Mouse (Mus musculus) right cerebral cortex, postnatal 36 days (tissue): ENCODE data around the gene Cul4b.
A peak's percentile ranks its signal among the peaks of the same experiment; 100 is the strongest.
"Not testable (repeated sequence)": the region's sequence is repeated elsewhere in the genome, so short reads cannot be mapped to it uniquely, and the experiment has no call there.

Experiments used
- DNase-seq, 2 experiments: peaks; one replicate each; pipeline ENCODE4 v3.0.0; 2022; ENCODE audit warnings: low spot score in 2 of 2, mixed read lengths in 1 of 2

Gene Cul4b

DNA sequence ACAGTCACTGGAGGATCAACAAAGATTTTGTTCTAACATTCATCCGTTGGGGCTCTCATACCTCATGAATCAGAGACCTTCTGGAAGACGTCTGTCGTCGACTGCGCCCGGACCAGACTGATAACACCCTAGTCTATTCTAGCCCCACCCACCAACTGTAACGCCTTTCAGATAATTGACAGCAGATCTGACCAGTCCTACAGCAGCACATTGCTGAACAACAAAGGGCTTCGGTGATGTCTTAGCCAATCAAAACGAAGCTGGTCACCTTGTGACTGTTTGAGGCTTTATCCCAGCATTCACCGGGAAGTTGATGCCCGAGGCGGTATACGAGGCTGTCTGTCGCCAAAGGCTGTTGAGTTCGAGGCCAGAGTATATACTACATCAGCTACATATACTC is at the start of gene Cul4b:
Cul4b (minus strand) TSS at position 119 of the 400 bp plus-strand sequence.
- no peak for DNase-seq

DNA sequence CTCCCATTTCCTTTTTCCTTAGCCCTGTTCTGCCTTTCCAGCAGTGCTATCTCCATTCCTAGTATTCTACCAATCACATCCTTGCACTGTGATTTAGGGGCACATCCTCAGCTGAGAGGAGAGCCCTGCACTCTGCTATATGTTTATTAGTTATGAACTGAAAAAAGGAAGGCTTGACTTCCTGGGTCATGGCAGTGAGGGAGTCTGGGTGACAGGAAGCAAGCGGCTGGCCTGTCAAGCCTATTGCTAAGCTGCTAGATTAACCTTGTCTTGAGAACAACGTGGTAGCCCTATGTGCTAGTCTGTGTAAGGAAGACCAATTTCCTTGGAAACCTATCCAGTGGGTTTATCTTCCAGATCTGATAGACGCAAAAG is 25.0 kb upstream of the Cul4b start:
- peak; percentile 2 to 3 for DNase-seq

DNA sequence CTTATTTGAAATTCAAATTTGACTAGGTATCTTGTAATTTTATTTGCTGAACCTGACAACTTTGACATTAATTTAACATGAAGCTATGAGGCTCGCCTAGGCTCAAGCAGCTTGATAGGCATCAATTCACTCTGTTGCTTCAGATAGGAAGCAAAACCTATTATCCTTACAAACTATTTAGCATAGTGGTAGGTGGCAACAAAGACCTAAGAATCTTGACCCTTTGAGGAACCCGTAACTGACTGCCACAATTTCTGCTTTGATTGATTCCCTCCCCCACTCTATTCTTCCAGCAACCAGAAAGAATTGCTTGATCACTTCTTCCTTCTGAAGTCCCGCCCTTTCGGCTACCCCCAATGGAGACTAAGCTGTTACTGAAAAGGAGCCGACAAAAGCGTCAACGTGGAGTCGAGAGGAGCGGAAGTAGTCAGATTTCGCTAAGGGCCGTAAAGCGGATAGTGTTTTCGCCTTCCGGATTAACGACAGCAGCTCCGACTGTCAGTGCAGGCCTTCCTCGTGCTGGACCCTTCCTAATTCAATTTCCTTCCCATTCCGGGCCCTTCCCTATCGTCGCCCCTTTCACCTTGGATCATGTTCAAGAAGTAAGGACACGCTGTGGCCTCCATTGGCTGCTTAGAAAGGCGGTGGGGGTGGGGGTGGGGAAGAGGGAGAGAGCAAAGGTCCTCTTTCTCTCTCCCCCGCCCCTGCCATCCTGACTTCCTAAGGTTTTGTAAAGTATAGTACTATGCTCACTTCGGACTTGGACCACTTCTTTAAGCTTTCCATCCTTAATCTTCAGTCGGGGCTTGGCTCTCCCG is 24.4 kb upstream of the Cul4b start, which contains the start of gene Mcts1:
Mcts1 (plus strand) TSS at position 402 of the 818 bp plus-strand sequence.
- DNase-seq, result peak; percentile 63 to 83

DNA sequence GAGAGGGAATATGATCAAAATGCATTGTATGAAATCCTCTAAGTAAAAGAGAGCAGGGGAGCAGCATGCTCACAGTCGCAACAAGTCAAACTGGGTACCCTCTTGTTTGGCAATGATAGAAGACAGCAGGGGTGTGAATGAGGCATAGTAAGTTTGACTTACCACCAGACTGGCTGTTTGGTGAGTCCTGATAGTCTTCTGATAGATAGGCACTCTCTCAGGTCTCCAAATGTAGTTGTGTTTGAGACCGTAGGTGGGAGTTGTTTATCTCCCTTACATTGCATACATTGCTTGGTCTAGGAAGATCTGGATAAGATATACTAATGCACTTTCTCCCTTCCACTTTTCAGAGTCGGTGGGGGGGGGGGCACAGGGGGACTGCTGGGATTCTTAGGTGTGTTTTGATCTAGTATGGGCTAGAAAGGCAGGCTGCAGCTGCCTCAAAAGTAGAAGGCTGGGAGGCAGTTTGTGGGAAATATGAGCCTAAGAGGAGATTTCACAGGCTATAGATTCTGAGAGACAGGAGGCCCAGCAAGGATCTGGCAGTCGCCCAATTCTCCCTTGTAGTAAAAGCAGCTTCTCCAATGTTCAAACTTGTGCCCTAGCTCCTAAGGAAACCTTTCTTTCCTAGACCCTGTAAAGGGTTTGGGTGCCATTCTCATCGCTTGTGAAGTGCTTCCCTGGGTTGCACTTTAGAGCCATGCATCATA is 17.3 kb upstream of the Cul4b start:
- no peak for DNase-seq

DNA sequence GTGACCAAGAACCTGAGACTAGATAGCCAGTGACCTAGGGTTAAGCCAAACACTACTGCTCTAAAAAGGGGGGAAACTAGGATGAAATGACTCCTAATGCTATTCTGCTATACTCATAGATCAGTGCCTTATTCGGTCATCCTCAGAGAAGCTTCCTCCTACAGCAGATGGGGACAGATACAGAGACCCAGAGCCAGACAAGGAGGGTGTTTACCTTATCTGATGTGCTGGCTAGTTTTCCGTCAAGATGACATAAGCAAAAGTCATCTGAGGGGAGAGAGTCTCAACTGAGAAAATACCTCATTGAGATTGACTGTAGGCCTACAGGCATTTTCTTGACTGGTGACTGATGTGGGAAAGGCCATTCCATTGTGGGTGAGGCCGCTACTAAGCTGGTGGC is 15.8 kb upstream of the Cul4b start:
- DNase-seq, result no peak

DNA sequence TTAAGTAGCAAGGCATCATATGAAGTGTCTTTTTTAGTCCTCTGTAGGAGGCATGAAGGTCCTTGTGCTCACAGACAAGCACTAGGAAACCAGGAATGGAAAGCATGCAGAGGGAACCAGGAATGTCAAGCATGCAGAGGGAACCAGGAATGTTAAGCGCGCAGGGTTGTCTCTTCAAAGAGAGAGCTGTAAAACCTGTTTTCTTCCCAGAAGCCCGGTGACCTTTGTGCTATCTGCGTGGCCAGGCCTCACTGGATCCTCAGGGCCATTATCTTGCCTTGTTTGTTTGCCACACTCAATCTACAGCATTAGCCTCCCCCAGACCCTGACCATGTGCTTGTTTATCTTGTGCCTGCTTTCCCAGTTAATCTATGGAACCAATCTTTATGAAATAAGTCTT is 13.8 kb upstream of the Cul4b start:
- DNase-seq, result no peak

DNA sequence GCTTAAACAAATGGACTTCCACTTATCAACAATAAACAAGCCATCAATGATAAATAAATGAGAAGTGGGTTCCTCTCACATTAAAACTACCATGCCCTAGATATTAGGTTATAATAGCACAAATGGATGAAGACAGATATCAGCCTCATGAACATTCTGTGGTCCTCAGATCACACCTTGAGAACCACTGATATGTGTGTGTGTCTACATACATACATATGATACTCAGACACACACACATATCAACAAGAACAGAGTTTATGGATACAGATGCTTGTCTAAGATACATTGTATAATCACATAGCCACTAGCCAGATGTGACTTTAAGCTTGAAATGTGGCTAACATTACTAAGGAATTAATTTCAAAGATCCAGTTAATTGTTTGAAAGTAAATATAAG is 7.3 kb upstream of the Cul4b start:
- no peak for DNase-seq

DNA sequence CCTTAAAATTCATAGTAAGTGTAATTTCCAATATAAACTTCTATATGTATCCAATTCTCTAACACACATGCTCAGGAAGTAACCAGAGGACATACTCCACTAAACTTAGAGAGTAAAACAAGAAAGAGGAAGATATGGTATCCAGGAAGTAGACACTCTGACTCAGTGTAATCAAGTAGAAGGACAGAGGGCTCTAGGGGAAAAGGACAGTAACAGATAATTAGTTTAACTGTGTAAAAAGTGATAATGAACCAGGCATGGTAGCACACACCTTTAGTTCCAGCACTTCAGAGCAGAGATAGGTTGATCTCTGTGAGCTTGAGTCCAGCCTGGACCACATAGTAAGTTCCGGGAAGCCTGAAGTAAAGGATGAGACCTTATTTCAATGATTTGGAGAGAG is 5.1 kb upstream of the Cul4b start:
- no peak for DNase-seq

DNA sequence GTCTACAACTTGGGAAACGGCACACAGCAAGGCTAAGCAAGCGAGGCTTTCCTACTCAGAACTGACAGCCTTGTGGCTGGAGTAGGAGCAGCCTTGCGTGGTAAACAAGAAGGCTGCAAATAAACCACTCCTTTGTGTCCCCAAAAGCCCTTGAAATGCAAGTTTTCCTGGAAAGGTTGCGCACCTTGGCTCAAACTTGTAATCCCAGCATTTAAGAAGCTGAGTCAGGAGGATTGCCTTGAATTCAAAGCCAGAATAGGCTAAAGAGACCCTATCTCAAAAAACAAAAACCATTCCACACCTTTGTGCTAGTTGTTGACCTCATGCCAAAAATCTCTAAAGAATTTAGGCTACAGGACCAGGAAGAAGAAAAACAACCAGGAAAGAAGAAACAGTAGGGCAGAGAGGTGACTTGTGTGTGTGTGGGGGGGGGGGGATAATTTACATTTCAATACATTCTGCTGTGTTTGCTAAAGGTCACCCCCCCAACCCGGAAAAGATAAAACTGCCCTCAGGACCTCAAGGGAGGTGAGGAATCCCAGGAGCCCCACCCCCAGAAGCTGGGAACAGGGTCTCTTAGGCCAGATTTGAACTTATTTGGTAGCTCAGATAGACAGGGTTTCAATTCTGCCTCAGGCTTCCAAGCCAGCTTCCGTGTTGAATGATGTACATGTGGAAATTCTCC is 9.3 kb downstream of the Cul4b start:
- DNase-seq, result no peak

DNA sequence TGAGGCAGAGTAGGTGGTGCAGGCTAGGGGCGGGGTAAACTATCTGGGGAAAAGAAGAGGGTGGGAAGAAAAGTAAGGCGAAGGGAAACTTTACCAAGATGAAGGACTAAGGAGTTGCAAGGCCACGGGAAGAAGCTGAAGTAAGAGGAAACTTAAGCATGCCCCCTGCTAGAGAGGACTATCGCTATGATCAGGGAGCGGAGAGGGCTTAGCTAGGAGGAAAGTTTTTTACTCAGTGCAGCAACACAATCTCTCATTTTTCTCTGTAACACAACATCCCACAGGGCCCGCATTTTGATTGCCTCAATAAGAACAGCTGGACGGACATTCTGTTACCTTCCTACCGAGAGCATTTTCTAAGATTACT is 10.8 kb downstream of the Cul4b start:
- DNase-seq, result no peak

DNA sequence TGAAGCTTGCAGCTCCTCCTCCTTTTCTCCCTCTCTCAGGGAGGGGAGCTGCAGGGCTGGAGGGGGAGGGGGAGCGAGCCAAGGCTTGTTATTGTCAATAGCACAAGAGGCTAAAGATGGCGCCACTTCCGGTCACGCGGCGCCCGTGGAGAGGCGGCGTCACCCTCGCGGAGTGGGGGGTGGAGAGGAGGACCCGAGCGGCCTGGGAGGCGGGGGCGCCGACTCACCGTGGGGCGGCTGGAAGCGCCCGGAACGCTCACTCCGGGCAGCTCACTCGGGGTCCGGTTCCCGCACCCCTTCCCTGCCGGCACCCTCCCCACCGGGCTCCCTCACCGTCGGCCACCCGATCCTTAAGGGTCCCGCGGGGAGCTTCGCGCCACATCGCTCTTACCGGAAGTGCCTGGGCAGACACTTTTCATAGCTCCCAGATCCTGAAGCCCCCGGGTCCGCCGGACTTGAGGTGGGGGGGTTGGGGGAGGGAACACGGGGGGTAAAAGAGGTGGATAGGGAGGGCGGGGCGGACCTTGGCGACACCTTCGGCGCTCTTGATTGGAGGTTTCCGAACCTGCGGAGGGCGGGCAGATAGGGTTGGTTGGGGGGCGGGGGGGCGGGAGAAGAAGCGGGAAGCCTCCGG is 11.3 kb downstream of the Cul4b start:
- peak; percentile 83 to 87 for DNase-seq

DNA sequence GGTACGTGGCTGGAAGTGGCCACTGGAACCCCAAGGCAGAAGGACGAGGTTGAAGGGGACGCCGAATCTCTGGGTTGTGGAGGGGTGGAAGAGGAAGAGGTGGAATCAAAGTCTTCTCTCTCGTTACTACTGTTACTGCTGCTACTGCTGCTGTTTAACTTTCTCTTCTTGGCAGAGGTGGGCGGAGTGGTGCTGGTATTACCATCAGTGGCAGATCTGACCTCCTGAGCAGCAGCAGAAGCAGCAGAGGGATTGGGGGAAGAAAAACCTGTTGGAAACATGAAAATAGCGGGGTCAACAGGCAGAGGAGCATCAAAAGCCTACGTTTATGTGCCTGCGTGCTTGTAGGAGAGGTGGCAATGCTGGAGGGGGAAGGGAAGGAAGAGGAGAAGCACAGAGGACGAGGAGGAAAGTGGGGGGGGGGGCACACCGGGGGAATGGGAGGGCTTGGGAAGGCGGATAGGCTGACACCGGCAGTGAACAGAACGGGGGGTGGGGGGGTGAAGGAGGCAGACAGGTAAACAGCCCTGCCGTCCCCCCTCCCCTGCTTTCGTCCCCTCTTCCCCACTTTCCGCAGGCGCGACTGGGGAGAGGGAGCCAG is 12.0 kb downstream of the Cul4b start:
- peak; percentile 4 to 13 for DNase-seq

DNA sequence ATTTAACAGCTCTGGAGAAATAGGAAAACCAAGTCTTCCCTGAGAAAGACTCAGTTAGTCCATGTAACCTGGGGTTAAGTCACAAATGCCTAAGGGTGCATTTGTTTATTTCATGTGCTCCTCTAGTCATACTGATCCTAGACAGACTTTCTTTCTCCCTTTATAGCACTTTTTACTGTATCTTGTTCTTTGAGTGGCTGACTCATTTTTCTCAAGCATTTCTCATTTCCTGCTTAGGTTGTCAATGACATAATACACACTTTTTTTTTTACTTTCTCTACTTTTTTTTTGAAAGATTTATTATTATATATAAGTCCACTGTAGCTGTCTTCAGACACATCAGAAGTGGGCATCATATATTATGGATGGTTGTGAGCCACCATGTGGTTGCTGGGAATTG is 22.7 kb downstream of the Cul4b start:
- no peak for DNase-seq

DNA sequence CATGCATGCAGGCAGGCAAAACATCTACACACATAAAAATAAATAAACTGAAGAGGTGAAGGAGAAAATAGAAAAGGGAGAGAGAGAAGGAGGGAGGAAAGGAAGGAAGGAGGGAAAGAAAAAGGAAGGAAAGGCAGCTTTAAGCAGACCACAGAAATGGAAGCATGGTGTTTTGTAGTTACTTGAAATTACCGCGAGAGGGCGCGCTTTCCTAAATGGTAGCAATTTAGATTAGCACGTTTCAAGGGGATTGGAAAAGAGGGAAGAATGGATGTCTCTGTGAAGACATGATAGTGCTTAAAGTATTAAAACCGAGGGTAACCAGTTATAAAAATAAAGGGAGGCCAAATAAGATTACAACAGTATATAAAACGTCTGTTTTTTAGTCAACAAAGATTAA is 61.4 kb downstream of the Cul4b start:
- no peak for DNase-seq

DNA sequence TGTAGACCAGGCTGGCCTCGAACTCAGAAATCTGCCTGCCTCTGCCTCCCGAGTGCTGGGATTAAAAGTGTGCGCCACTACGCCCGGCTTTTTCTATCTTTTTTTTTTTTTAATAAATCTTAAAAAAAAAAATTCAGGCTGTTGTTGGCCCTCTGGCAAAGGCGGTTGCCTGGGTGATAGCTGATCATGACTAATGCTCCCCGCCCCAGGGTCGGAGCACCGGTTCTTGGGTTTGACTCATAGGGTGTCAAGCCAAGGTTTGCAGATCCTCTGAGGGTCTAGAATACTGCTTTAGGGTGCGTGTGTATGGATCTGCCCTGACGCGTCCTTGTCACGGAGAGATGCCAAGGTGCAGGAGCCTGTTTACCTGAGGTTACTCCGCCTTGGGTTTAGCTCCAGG is 71.2 kb downstream of the Cul4b start:
- DNase-seq, result no peak

DNA sequence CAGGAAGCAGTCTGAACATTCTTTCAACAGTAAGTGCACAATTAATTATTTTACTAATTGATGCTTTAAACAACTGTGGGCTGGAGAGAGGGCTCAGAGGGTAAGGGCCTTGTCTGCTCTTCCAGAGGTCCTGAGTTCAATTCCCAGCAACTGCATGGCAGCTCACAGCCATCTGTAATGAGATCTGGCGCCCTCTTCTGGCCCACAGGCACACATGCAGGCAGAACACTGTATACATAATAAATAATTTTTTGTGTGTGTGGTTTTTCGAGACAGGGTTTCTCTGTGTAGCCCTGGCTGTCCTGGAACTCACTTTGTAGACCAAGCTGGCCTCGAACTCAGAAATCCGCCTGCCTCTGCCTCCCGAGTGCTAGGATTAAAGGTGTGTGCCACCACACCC is 73.8 kb downstream of the Cul4b start:
- not testable (repeated sequence) for DNase-seq

DNA sequence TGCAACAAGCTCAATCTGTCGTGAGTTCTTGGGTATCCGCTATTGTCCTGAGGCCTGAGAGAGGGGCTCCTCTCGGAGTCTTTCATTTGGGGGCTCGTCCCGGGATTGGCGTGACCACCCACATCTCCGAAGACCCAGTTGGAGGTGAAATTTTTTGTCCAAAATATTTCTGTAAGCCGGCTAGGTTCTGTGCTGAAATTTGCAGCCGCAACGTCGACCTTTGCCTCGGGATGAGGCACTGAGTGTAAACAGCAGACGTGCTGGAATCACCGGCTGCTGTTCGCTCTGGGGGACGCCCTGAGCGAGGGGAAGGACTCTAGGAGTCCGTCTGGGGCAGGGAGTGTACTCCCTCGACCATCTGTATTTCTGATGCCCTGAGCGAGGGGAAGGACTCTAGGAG is 90.5 kb downstream of the Cul4b start:
- not testable (repeated sequence) for DNase-seq
